ENCODE assay signal across 17 mouse cellular contexts in the genomic region with DNA sequence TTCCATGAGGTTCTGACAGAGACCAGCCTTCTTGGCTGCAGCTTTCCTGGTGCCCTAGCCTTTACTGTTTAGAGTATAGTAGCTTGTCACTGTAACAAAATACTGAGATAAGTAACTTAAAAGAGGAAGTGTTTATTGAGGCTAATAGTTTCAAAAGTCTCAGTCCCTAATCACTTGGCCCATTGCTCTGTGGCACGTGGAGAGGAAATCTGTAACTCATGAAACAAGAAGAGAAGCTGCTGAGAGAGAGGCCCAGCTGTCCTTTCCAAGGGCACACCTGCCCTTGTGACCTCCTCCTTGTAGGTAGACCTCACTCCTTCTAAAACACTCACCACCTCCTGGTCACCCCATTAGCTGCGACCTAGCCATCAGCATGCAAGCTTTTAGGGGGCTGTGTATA. TPM values are rescaled to one million over a fixed set of nuclear protein-coding genes. Genes with fewer than 3 reads are reported as not detected.
DNase-seq lines count a peak whose midpoint lies in the region; ATAC-seq and TF ChIP-seq lines count a peak whose summit lies in the region.
"Had no signal": no experiment of that assay in that cellular context is flagged by ENCODE, and none has a peak within 500 bp of the region (broad histone marks: within the 10 kb centered on the region; RNA-seq: fewer than 3 reads in every experiment).

No protein-coding gene starts in this region.

- WGBS in liver, postnatal 0 days (ENCODE audit: insufficient replicate concordance): 56% methylated on average over 2 of the region's 2 CpGs
- WGBS in liver, embryonic 11.5 days: 68% methylated on average over 2 of the region's 2 CpGs

- DNase-seq in liver, postnatal 0 days: peak; percentile 10
- DNase-seq in liver, embryonic 11.5 days (ENCODE audit: low spot score): no peak
- peak; percentile 75 for DNase-seq in MEL (ENCODE audit: low read depth, low spot score)
- DNase-seq in kidney, postnatal 36 days: no peak
- DNase-seq in adrenal gland, postnatal 4 days (ENCODE audit: low spot score in 2 of 2): no peak
- DNase-seq: adrenal gland, adult 8-10 months; adrenal gland, postnatal 36 days; cerebellum, adult 11-12 months; cerebellum, adult 9-11 months; cerebellum, postnatal 36 days; heart, postnatal 14 days; kidney, adult 11 months had no signal

- TF ChIP-seq POLR2A in MEL (IDR thresholded peaks at IDR 0.05; ENCODE audit: control insufficient read depth in 1 of 2, insufficient read depth in 1 of 2, low read depth in 1 of 2, low read length in 2 of 2, poor library complexity in 1 of 2): no peak

- H3K9ac ChIP-seq in liver, postnatal 0 days (replicated peaks): no peak overlapping the region
- H3K9ac ChIP-seq in liver, embryonic 11.5 days (ENCODE audit: low read depth, low read length): no peak overlapping the region
- no peak overlapping the region for H3K9ac ChIP-seq in MEL (ENCODE audit: control insufficient read depth, low read depth, low read length, poor library complexity, severe bottlenecking)
- H3K9ac ChIP-seq: hindbrain, embryonic 13.5 days had no signal

- TF ChIP-seq CTCF in liver, postnatal 0 days (IDR thresholded peaks at IDR 0.05; ENCODE audit: low read depth): no peak
- TF ChIP-seq CTCF in MEL (IDR thresholded peaks at IDR 0.05 in 2 of 3, conservative IDR thresholded peaks at IDR 0.05 in 1 of 3; ENCODE audit: control insufficient read depth in 1 of 3, insufficient read depth in 1 of 3, low read depth in 2 of 3, low read length in 3 of 3, poor library complexity in 1 of 3, severe bottlenecking in 1 of 3): no peak

- no peaks in the 10 kb centered on the region for H3K4me1 ChIP-seq in liver, postnatal 0 days (ENCODE audit: insufficient read depth)
- H3K4me1 ChIP-seq in liver, embryonic 11.5 days (replicated peaks; ENCODE audit: control insufficient read depth, insufficient read depth, low read length): no peaks in the 10 kb centered on the region
- peaks cover 0 to 8% of the 10 kb centered on the region in 2 experiments; a peak in 2 of 4 replicates for H3K4me1 ChIP-seq in MEL (ENCODE audit: control insufficient read depth in 1 of 2, insufficient read depth in 2 of 2, low read length in 2 of 2)
- H3K4me1 ChIP-seq: embryonic facial prominence, embryonic 10.5 days; hindbrain, embryonic 13.5 days had no signal

- H3K27ac ChIP-seq in liver, postnatal 0 days (ENCODE audit: low read depth): no peak overlapping the region
- no peak overlapping the region for H3K27ac ChIP-seq in liver, embryonic 11.5 days (ENCODE audit: low read depth, low read length)
- no peak overlapping the region for H3K27ac ChIP-seq in MEL (ENCODE audit: control insufficient read depth, low read depth, low read length)
- H3K27ac ChIP-seq: embryonic facial prominence, embryonic 10.5 days; hindbrain, embryonic 13.5 days; hindbrain, postnatal 0 days had no signal

- no peaks in the 10 kb centered on the region for H3K9me3 ChIP-seq in liver, postnatal 0 days (ENCODE audit: low read length)
- H3K9me3 ChIP-seq in liver, embryonic 11.5 days (ENCODE audit: control insufficient read depth, low read length): no peaks in the 10 kb centered on the region
- no peaks in the 10 kb centered on the region for H3K9me3 ChIP-seq in MEL (replicated peaks; ENCODE audit: insufficient read depth, low read length)
- H3K9me3 ChIP-seq: embryonic facial prominence, embryonic 10.5 days; hindbrain, embryonic 13.5 days had no signal

- ATAC-seq in liver, postnatal 0 days: no peak
- no peak for ATAC-seq in liver, embryonic 11.5 days (replicated peaks; ENCODE audit: low FRiP score)
- peak; percentile 51; the same call in 1 of the 2 replicates for ATAC-seq in megakaryocyte, adult 5-6 weeks (ENCODE audit: poor library complexity, severe bottlenecking)
- ATAC-seq: forebrain, embryonic 14.5 days; hindbrain, postnatal 0 days had no signal

- TF ChIP-seq EP300 in liver, postnatal 0 days (IDR thresholded peaks at IDR 0.05; ENCODE audit: low read depth): no peak
- TF ChIP-seq EP300 in MEL (IDR thresholded peaks at IDR 0.05; ENCODE audit: low read depth in 1 of 2, low read length in 2 of 2): peak; percentile 40 to 58; a peak in 2 of 4 replicates

- no peak overlapping the region for H3K4me3 ChIP-seq in liver, postnatal 0 days (ENCODE audit: low read depth, low read length)
- no peak overlapping the region for H3K4me3 ChIP-seq in liver, embryonic 11.5 days (ENCODE audit: low read depth, low read length)
- no peak overlapping the region for H3K4me3 ChIP-seq in MEL (ENCODE audit: control insufficient read depth in 1 of 2, insufficient read depth in 1 of 2, low read depth in 2 of 2, low read length in 2 of 2)
- H3K4me3 ChIP-seq: embryonic facial prominence, embryonic 10.5 days; hindbrain, embryonic 13.5 days had no signal

- no peak for TF ChIP-seq RAD21 in MEL (IDR thresholded peaks at IDR 0.05; ENCODE audit: low read depth, low read length)

- H3K36me3 ChIP-seq in liver, postnatal 0 days (replicated peaks; ENCODE audit: insufficient read depth, low read length): peaks cover 55% of the 10 kb centered on the region
- peaks cover 8% of the 10 kb centered on the region for H3K36me3 ChIP-seq in liver, embryonic 11.5 days (ENCODE audit: control insufficient read depth, insufficient read depth, low read length)
- peaks cover 0 to 7% of the 10 kb centered on the region in 2 experiments; a peak in 2 of 4 replicates for H3K36me3 ChIP-seq in MEL (ENCODE audit: control insufficient read depth in 1 of 2, insufficient read depth in 2 of 2, low read length in 2 of 2)

- H3K27me3 ChIP-seq in liver, postnatal 0 days (ENCODE audit: insufficient read depth, low read length): no peaks in the 10 kb centered on the region
- no peaks in the 10 kb centered on the region for H3K27me3 ChIP-seq in liver, embryonic 11.5 days (replicated peaks; ENCODE audit: control insufficient read depth, insufficient read depth, low read length)
- H3K27me3 ChIP-seq in MEL (ENCODE audit: control insufficient read depth in 1 of 2, insufficient read depth in 2 of 2, low read length in 2 of 2): no peaks in the 10 kb centered on the region
- H3K27me3 ChIP-seq: hindbrain, embryonic 13.5 days had no signal

- no peaks in the 10 kb centered on the region for H3K79me2 ChIP-seq in MEL (ENCODE audit: control insufficient read depth, insufficient read depth, low read length, poor library complexity)

- no peak overlapping the region for H3K4me2 ChIP-seq in liver, postnatal 0 days (ENCODE audit: low read depth, low read length)
- H3K4me2 ChIP-seq in liver, embryonic 11.5 days: no peak overlapping the region
- H3K4me2 ChIP-seq: hindbrain, embryonic 13.5 days had no signal

TF ChIP-seq in MEL, 35 proteins besides CTCF, POLR2A, EP300 and RAD21:
- peak; percentile 95 for TF ChIP-seq MYC (IDR thresholded peaks at IDR 0.05; ENCODE audit: low read depth, low read length)
- peak; percentile 35; the same call in 1 of the 2 replicates for TF ChIP-seq TCF12 (IDR thresholded peaks at IDR 0.05; ENCODE audit: low read depth, low read length)
- no peak for TF ChIP-seq E2F4 (IDR thresholded peaks at IDR 0.05; ENCODE audit: borderline replicate concordance, low read depth, low read length)
- peak; percentile 49; the same call in 1 of the 2 replicates for TF ChIP-seq USF1 (IDR thresholded peaks at IDR 0.05; ENCODE audit: low read depth, low read length)
- no peak for TF ChIP-seq ELF1 (IDR thresholded peaks at IDR 0.05; ENCODE audit: low read depth, low read length)
- TF ChIP-seq BHLHE40 (IDR thresholded peaks at IDR 0.05; ENCODE audit: borderline replicate concordance, low read depth, low read length): peak; percentile 97
- TF ChIP-seq GATA1 (IDR thresholded peaks at IDR 0.05; ENCODE audit: low read depth, low read length): peak; percentile 65
- peak; percentile 89 for TF ChIP-seq MAX (IDR thresholded peaks at IDR 0.05; ENCODE audit: low read length)
- TF ChIP-seq RCOR1 (IDR thresholded peaks at IDR 0.05; ENCODE audit: low read depth, low read length): peak; percentile 78
- no peak for TF ChIP-seq MYB (IDR thresholded peaks at IDR 0.05; ENCODE audit: low read depth, low read length)
- peak; percentile 53; the same call in 1 of the 2 replicates for TF ChIP-seq MXI1 (IDR thresholded peaks at IDR 0.05; ENCODE audit: low read depth, low read length)
- 0 out of 2 replicates have a peak, but pooled peaks have one; percentile 17 for TF ChIP-seq SIN3A (IDR thresholded peaks at IDR 0.05; ENCODE audit: low read length)

RNA-seq across cellular contexts. Expression of a gene that starts 29.9 kb away (rescaled TPM):
- 0.23 and 0.25 TPM in 2 replicates for polyA plus RNA-seq in liver, postnatal 0 days (2015; fragmentation: Nextera tagmentation; extraction: Ambion mirVana)
- 0.23 TPM in 1 of 2 replicates, not detected in the other for polyA plus RNA-seq in liver, embryonic 11.5 days (2014; fragmentation: Nextera tagmentation; extraction: Ambion mirVana)
- 0.04 TPM in 1 of 2 replicates, not detected in the other for total RNA-seq in MEL (2012; rRNA removed)
- polyA plus RNA-seq in MEL (2012; ENCODE audit: insufficient read depth in 1 of 2, insufficient read length in 2 of 2, low read depth in 1 of 2, low replicate concordance in 2 of 2, missing spikeins in 1 of 2): not detected
- total RNA-seq in megakaryocyte, adult 5-6 weeks (2015): not detected in 2 replicates
- 0.04 TPM in 1 of 2 replicates, not detected in the other for total RNA-seq in megakaryocyte, adult 5-6 weeks (2017)
- 1 to 10 TPM in 1 of 2 experiments, under 1 TPM in 1; 0.78 to 1.5 TPM for total RNA-seq in adrenal gland, postnatal 4 days (2021)

Comparison
In these comparisons a context has a peak if more than half of its experiments do, and no peak if none do; other contexts are left out.
1. DNase-seq: peak in liver, postnatal 0 days (single experiment) and MEL (single experiment); none in liver, embryonic 11.5 days (single experiment), kidney, postnatal 36 days (0 of 2) and adrenal gland, postnatal 4 days (0 of 2).